Mouse (Mus musculus) adrenal gland, postnatal 36 days (tissue): ENCODE results near the gene Klk1b11. TPM values are rescaled to one million over a fixed set of nuclear protein-coding genes. Genes with fewer than 3 reads are reported as not detected.
"Not testable (repeated sequence)": the region's sequence is repeated elsewhere in the genome, so short reads cannot be mapped to it uniquely, and the experiment has no call there.

Experiments
- DNase-seq, 2 experiments: peaks; one replicate each; pipeline ENCODE4 v3.0.0; 2021; ENCODE audit warnings: mixed read lengths in 1 of 2
- long read RNA-seq, 2 experiments: library from polyadenylated mRNA; stranded (forward); transcript quantifications; one replicate each; pipeline ENCODE4 v2.0.0; 2021; ENCODE audit warnings: borderline sequencing depth in 2 of 2
- total RNA-seq, 2 experiments: library from RNA; stranded (reverse); gene quantifications; 2 replicates each; pipeline ENCODE4 v1.2.3; 2021

Gene Klk1b11
- total RNA-seq: not detected
- long read RNA-seq, experiment 1: 0 reads
- long read RNA-seq, experiment 2: 0 reads

DNA sequence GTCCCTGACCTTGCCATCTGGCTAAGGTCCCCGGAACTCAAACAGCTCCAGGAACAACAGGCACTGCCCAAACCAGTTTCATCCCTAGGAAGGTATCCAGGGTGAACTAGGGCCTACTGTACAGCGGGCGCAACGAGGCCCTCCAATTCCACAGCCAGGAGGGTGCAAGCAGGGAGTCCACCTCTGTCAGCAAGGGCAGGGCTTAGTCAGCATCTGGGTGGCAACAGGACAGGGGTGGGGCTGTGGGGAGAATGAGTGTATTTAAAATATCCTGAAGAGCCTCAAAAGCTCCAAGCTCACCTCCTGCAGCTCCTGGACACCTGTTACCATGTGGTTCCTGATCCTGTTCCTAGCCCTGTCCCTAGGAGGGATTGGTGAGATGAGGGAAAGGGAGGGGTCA lies at the start of gene Klk1b11:
Gene Klk1b11, plus strand, starts transcription at position 301 of the 400 bp plus-strand sequence.
- not testable (repeated sequence) for DNase-seq

DNA sequence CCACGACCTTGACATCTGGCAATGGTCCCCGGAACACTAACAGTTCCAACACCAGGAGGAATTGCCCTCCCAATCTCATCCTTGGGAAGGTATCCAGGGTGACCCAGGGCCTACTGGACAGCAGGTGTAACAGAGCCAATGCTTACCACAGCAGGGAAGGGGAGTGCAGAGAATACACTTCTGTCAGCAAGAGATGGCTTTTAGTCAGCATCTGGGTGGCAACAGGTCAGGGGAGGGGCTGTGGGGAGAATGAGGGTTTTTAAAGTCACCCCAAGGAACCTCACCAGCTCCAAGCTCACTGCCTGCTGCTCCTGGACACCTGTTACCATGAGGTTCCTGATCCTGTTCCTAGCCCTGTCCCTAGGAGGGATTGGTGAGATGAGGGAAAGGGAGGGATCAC lies 45.3 kb upstream of the Klk1b11 start, which contains the start of gene Klk1b8:
Gene Klk1b8, plus strand, starts transcription at position 301 of the 400 bp plus-strand sequence.
- DNase-seq: no peak

DNA sequence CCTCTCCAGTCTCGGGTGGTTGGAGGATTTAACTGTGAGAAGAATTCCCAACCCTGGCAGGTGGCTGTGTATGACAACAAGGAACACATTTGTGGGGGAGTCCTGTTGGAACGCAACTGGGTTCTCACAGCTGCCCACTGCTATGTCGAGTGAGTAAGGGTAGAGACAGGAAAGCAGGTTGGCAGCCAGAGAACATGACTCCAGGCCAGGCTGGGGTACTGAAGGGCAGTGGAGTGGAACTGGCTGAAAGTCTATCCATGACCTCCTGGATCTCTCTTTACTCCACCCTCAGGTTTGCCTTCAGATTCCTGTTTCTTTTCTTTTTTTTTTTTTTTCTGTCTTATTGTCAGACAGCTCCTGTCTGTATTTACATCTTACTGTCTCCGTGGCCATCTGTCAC lies 43.0 kb upstream of the Klk1b11 start:
- DNase-seq: no peak

DNA sequence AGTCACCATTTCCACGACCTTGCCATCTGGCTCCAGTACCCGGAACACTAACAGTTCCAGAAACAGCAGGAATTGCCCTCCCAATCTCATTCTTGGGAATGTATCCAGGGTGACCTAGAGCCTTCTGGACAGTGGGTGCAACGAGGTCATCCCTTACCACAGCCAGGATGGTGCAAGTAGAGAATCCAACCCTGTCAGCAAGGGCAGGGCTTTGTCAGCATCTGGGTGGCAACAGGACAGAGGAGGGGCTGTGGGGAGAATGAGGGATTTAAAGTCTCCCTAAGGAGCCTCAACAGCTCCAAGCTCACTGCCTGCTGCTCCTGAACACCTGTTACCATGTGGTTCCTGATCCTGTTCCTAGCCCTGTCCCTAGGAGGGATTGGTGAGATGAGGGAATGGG lies 29.2 kb upstream of the Klk1b11 start, which contains the start of gene Klk1b1:
Gene Klk1b1, plus strand, starts transcription at position 301 of the 400 bp plus-strand sequence.
- no peak for DNase-seq

DNA sequence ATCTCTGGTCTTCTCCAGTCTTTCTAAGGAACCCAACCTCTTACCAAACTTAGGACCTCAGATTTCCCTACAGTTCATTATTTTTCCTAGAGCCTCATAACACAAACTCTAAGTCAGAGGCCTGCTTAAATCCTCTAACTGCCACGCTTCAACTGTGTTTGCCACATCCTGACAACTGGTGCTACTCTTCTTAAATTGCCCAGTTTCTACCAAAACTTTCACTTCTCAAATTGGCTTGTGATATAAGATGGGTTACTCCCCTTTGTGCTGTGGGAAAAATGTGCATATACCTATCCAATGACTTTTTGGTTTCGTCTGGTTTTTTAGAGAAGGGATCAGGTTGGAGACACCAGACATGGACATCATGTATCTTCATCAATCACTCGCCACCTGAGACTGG lies 28.6 kb upstream of the Klk1b11 start:
- no peak for DNase-seq

DNA sequence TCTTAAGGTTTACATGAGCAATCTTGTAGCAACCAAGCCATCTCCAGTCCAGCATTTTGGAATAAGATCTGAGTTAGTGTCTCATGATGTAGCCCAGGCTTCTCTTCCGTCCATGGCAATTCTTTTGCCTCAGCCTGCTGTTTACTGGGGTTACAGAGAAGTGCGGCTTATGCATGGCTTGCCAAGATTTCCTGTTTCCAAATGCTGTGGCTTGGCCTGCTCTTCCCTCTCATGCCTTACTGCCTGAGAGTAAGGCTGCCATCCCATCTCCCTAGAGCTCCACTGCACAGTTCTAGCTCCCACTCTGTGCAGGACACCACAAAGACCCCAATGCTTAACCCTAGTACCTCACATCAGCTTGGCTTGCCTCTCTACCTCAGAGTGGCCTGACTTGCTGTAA lies 28.1 kb upstream of the Klk1b11 start:
- no peak for DNase-seq

DNA sequence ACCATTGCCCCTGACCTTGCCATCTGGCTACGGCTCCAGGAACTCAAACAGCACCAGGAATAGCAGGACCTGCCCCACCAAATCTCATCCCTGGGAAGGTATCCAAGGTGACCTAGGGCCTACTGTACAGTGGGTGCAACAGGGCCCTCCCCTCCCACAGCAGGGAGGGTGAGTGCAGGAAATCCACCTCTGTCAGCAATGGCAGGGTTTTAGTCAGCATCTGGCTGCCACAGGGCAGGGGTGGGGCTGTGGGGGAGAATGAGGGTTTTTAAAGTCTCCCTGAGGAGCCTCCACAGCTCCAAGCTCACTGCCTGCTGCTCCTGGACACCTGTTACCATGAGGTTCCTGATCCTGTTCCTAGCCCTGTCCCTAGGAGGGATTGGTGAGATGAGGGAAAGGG lies 19.9 kb upstream of the Klk1b11 start, which contains the start of gene Klk1b9:
Gene Klk1b9, plus strand, starts transcription at position 301 of the 400 bp plus-strand sequence.
- DNase-seq: not testable (repeated sequence)

DNA sequence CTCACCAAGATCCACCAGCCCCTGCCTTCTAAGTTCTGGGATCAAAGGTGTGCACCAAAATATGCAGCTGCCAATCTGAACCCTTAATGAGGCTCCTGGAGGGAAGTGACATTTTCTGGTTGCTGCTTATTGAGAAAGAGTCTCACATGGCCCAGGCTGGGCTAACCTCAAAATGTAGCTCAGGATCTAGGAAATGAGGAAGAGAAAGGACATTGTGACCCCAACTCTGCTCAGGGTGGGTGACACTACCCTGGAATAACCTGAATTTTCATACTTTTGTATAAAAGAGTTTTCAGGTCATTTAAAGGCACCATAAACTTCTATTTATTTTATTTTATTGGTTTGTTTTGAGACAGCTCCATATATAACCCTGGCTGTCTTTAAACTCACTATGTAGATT lies 10.0 kb upstream of the Klk1b11 start:
- no peak for DNase-seq

DNA sequence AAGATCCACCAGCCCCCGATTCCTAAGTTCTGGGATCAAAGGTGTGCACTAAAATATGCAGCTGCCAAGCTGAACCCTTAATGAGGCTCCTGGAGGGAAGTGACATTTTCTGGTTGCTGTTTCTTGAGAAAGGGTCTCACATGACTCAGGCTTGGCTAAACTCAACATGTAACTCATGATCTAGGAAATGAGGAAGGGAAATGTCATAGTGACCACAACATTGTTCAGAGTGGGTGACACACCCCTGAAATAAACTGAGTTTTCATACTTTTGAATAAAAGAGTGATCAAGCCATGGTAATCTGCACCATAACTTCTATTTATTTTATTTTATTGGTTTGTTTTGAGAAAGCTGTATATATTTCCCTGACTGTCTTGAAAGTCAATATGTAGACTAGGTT lies 856 bp upstream of the Klk1b11 start:
- not testable (repeated sequence) for DNase-seq

DNA sequence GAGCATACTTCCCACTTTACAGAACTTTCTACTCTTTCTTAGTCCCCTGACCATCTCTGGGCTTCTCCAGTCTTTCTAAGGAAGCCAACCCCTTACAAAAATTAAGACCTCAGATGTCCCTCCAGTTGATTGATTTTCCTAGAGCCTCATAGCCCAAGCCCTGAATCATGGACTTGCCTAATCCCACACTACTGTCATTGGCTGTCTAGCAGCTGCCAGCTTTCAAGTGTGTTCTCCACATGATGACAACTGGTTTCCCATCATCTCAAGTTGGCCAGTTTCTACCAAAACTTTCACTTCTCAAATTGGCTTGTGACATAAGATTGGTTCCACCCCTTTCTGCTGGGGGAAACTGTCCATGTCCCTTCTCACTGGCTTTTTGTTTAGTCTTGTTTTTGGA lies 9.2 kb downstream of the Klk1b11 start:
- DNase-seq: no peak

DNA sequence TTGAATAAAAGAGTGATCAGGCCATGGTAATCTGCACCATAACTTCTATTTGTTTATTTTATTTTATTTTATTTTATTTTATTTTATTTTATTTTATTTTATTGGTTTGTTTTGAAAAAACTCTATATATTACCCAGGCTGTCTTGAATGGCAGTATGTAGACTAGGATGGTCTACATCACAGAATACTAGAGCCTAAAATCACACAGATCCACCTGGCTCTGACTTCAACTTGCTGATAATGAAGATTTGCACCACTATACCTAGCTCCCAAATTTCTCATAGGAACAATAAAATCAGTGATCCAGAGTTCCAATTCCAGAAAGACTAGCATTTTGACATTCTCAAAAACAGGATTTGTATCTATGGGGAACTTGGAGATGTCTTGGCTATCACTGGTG lies 16.2 kb downstream of the Klk1b11 start, which contains the start of gene Klk1b26:
Gene Klk1b26, plus strand, starts transcription at position 301 of the 400 bp plus-strand sequence.
- not testable (repeated sequence) for DNase-seq

DNA sequence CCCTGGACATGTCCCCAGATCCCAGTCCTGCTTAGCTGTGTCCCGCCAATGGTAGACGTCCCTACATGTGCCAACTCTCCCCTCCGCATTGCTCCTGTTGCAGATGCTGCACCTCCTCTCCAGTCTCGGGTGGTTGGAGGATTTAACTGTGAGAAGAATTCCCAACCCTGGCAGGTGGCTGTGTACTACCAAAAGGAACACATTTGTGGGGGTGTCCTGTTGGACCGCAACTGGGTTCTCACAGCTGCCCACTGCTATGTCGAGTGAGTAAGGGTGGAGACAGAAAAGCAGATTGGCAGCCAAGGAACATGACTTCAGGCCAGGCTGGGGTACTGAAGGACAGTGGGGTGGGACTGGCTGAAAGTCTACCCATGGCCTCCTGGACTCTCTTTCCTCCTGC lies 19.0 kb downstream of the Klk1b11 start:
- not testable (repeated sequence) for DNase-seq

DNA sequence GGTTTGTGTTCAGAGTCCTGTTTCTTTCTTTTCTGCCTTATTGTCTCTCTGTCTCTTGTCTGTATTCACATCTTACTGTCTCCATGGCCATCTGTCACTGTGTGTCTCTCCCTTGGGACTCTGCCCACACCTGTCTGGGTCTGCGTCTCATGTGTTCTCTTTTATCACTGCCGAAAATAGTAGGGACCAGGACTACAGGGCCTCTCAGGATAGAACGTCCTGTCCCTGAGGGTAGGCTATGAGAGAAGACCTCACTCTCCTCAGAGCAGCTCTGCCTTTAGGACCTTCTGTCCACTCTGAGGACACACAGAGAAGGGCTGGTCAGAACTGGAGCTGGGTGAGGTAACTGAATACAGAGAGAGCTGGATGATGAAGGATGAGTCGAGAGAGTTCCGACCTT lies 19.4 kb downstream of the Klk1b11 start:
- no peak for DNase-seq

Other genes starting within 250 kb of the Klk1b11 start
- gene Klk12, start 227.0 kb upstream of the Klk1b11 start, total RNA-seq: not detected
- not detected for gene Klk11, start 221.3 kb upstream of the Klk1b11 start, total RNA-seq
- gene Klk10, start 214.8 kb upstream of the Klk1b11 start, total RNA-seq: under 1 TPM; 0.23 to 0.33 TPM
- not detected for gene Klk9, start 204.0 kb upstream of the Klk1b11 start, total RNA-seq
- gene Klk8, start 198.3 kb upstream of the Klk1b11 start, total RNA-seq: 1 to 10 TPM; 1.1 to 2.3 TPM
- gene Klk7, start 184.6 kb upstream of the Klk1b11 start, total RNA-seq: not detected
- gene Klk6, start 171.4 kb upstream of the Klk1b11 start, total RNA-seq: not detected
- gene Klk5, start 153.9 kb upstream of the Klk1b11 start, total RNA-seq: not detected
- not detected for gene Klk4, start 114.7 kb upstream of the Klk1b11 start, total RNA-seq
- not detected for gene Klk15, start 62.1 kb upstream of the Klk1b11 start, total RNA-seq
- not detected for gene Klk1b8, start 45.2 kb upstream of the Klk1b11 start, total RNA-seq
- not detected for gene Klk1b1, start 29.1 kb upstream of the Klk1b11 start, total RNA-seq
- gene Klk1b9, start 19.8 kb upstream of the Klk1b11 start, total RNA-seq: not detected
- gene Klk1b26, start 16.3 kb downstream of the Klk1b11 start, total RNA-seq: not detected
- not detected for gene Klk1b27, start 56.4 kb downstream of the Klk1b11 start, total RNA-seq
- not detected for gene Klk1b21, start 106.5 kb downstream of the Klk1b11 start, total RNA-seq
- not detected for gene Klk1b22, start 116.8 kb downstream of the Klk1b11 start, total RNA-seq
- gene Klk1b16, start 140.9 kb downstream of the Klk1b11 start, total RNA-seq: not detected
- gene Klk1b24, start 192.4 kb downstream of the Klk1b11 start, total RNA-seq: not detected
- not detected for gene Klk1b3, start 202.3 kb downstream of the Klk1b11 start, total RNA-seq
- not detected for gene Klk1b4, start 211.6 kb downstream of the Klk1b11 start, total RNA-seq
- gene Klk1b5, start 220.1 kb downstream of the Klk1b11 start, total RNA-seq: not detected
- gene Klk1, start 229.5 kb downstream of the Klk1b11 start, total RNA-seq: not detected
- not detected for gene Gm36864, start 240.3 kb downstream of the Klk1b11 start, total RNA-seq